Mouse (Mus musculus) limb, embryonic 11.5 days (tissue): ENCODE results near the gene Slc2a12. TPM values are rescaled to one million over a fixed set of nuclear protein-coding genes. Genes with fewer than 3 reads are reported as not detected.

Source experiments
- ATAC-seq: fragments of 200-750 bp; cut with Nextera tagmentation; 2 replicates; pipeline ENCODE4 v1.8.0; 2017; ENCODE audit warnings: low read depth; ENCODE audit not compliant: insufficient number of reproducible peaks, low FRiP score, low TSS enrichment
- DNase-seq: peaks from one replicate; pipeline ENCODE4 v3.0.0-alpha.2; 2015; ENCODE audit warnings: low spot score
- H3K27ac ChIP-seq: fragments of 300-500 bp; sonication (generic); replicated peaks from 2 replicates; pipeline ENCODE4 v1.5.1; 2014; ENCODE audit warnings: low read depth, mild to moderate bottlenecking, low read length
- H3K27me3 ChIP-seq: fragments of 300-500 bp; sonication (generic); 2 replicates; pipeline ENCODE4 v1.6.1; 2014; ENCODE audit warnings: mild to moderate bottlenecking, low read length, mixed read lengths; ENCODE audit not compliant: control insufficient read depth, insufficient read depth
- H3K36me3 ChIP-seq: fragments of 300-500 bp; sonication (generic); 2 replicates; pipeline ENCODE4 v1.6.1; 2014; ENCODE audit warnings: mild to moderate bottlenecking, low read length, moderate library complexity, mixed read lengths; ENCODE audit not compliant: control insufficient read depth, insufficient read depth
- H3K4me1 ChIP-seq: fragments of 300-500 bp; sonication (generic); 2 replicates; pipeline ENCODE4 v1.6.1; 2014; ENCODE audit warnings: low read length, mixed read lengths; ENCODE audit not compliant: control insufficient read depth, insufficient read depth
- H3K4me2 ChIP-seq: fragments of 300-500 bp; sonication (generic); 2 replicates; pipeline ENCODE4 v1.6.1; 2014; ENCODE audit warnings: low read depth, mild to moderate bottlenecking, moderate library complexity; ENCODE audit not compliant: severe bottlenecking
- H3K4me3 ChIP-seq: fragments of 300-500 bp; sonication (generic); 2 replicates; pipeline ENCODE4 v1.5.1; 2014; ENCODE audit warnings: low read depth, low read length
- H3K9ac ChIP-seq: fragments of 300-500 bp; sonication (generic); 2 replicates; pipeline ENCODE4 v1.6.1; 2014; ENCODE audit warnings: mild to moderate bottlenecking, low read length
- H3K9me3 ChIP-seq: fragments of 300-500 bp; sonication (generic); 2 replicates; pipeline ENCODE4 v1.6.1; 2016; ENCODE audit warnings: low read length; ENCODE audit not compliant: control insufficient read depth
- WGBS: fragments of 180-500 bp; shearing (Covaris S2); extraction: QIAGEN DNeasy Blood & Tissue Kit; methylation state at CpG from one replicate; pipeline ENCODE4 v1.1.7; 2014; 5-methylcytosine and 5-hydroxymethylcytosine counted together
- polyA plus RNA-seq: library from polyadenylated mRNA; unstranded; fragments of >200 nt; fragmentation: Nextera tagmentation; extraction: Ambion mirVana; gene quantifications from 2 replicates; pipeline ENCODE4 v1.2.1, GENCODE M21; 2014

Gene Slc2a12
- polyA plus RNA-seq = 0.96 and 1.4 TPM in 2 replicates

DNA sequence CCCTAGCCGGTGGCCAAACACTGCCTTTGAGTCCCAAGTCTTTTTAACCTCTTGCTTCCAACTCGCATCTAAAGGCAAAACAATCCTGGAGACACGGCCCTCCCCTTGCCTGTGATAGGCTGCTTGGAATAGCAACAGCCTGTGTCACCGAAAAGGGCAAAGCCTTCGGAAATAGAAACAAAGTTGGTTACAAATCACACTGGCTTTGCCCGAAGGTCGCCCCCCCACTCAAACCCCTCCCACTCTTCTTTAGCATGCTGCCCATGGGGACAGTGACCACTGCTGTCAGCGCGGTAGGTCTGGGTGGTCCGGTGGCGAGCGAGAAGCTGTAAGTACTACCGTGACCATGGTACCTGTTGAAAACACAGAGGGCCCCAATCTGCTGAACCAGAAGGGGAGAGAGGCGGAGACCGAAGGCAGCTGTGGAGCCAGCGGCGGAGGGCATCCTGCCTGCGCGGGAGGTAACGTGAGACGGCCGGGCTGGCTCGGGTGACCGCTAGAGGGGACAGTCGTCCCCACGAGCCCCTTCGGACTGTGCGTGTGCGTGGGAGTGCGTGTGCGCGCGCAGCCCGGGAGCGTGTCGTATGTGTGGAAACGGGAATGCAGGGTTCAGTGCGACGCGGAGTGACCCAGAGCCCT is at the start of gene Slc2a12:
Gene Slc2a12 (plus strand): TSS at position 159 of the 639 bp plus-strand sequence.
- no peaks in the 10 kb centered on the region for H3K4me1 ChIP-seq
- H3K27me3 ChIP-seq = no peaks in the 10 kb centered on the region
- ATAC-seq (peak; percentile 91), DNase-seq (peak; percentile 80)
- H3K36me3 ChIP-seq = no peaks in the 10 kb centered on the region
- WGBS = 2% methylated on average over 40 of the region's 40 CpGs
- peak within 1 kb of the TSS; percentile 49 for H3K27ac ChIP-seq
- H3K4me3 ChIP-seq = peak within 1 kb of the TSS; percentile 42
- H3K9me3 ChIP-seq = no peaks in the 10 kb centered on the region
- peak within 1 kb of the TSS; percentile 53 for H3K4me2 ChIP-seq
- H3K9ac ChIP-seq = peak within 1 kb of the TSS; percentile 49

DNA sequence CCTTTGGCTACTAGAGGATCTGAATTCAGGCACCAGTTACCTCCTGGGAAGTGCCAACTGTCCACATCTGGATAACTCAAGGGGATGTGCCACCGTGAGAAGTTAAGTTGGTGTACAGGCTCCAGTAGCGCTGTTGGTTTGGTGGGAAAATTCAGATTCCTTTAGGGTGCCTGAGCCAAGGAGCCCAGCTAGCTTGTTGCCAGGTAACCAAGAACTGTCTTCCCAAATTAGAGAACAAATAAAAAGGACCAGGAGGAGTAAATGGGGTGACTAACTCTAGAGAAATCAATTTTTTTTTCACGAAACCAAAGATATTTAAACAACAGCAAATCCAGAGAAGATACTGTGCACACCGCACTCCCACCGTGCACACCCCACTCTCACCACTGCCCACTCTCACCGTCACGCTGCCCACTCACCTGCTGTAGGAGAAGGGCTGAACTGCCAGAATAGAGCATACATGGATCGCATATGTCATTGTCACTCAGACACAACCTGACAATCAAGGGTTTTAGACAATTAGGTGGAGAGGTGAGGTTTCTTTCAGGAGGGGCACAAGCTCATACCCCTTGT is 45.8 kb upstream of the Slc2a12 start:
- WGBS = 94% methylated on average over 8 of the region's 8 CpGs
- Histone ChIP-seq H3K27ac (no peak overlapping the region), H3K9me3 (no peaks in the 10 kb centered on the region), H3K4me2 (no peak overlapping the region), H3K9ac (no peak overlapping the region), H3K4me1 (no peaks in the 10 kb centered on the region), H3K27me3 (no peaks in the 10 kb centered on the region), H3K4me3 (no peak overlapping the region), H3K36me3 (no peaks in the 10 kb centered on the region)
- DNase-seq = no peak
- no peak for ATAC-seq

DNA sequence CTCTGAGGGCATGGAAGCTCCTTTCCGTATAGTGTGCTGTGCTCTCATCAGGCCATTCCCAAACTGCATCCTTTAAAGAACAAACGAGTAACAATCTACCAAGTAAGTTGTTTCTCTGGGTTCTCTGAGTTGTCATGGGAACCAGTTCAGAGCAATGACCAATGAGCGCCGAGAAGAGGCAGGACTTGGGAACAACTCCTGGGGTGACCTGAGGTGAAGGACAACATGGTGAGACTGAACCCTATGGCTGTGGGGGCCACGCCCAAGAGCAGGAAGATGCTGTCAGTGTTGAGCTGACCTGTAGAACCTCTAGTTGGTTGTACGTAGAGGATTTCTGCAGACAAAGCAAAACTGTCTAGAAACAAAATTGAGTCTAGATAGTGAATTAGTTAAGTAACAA is 43.8 kb upstream of the Slc2a12 start:
- DNase-seq (no peak), ATAC-seq (no peak)
- no peaks in the 10 kb centered on the region for H3K4me1 ChIP-seq
- H3K4me2 ChIP-seq = no peak overlapping the region
- no peaks in the 10 kb centered on the region for H3K27me3 ChIP-seq
- no peaks in the 10 kb centered on the region for H3K9me3 ChIP-seq
- no peak overlapping the region for H3K4me3 ChIP-seq
- H3K27ac ChIP-seq = no peak overlapping the region
- no peak overlapping the region for H3K9ac ChIP-seq
- WGBS = 85% methylated on average over 6 of the region's 6 CpGs
- H3K36me3 ChIP-seq = no peaks in the 10 kb centered on the region

DNA sequence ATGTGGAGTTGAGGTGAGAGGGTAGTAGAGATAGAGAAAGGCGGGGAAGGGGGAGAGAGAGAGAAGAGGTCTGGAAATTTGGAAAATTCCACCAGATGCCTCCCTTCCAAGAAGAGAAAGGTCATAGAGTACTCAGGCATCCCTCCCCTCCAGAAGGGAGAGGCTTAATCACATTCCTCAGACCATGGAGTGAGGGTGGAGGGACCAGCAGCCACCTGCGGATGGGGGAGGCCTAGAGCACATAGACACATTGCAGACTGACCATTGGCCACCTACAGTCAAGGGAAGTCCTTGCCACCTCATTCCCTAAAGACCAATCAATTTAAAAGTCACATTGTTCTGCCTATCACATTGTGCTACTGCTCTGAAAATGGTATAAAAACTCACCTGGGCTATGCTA is 40.0 kb upstream of the Slc2a12 start:
- WGBS = 70% methylated on average over 2 of the region's 2 CpGs
- no peaks in the 10 kb centered on the region for H3K36me3 ChIP-seq

DNA sequence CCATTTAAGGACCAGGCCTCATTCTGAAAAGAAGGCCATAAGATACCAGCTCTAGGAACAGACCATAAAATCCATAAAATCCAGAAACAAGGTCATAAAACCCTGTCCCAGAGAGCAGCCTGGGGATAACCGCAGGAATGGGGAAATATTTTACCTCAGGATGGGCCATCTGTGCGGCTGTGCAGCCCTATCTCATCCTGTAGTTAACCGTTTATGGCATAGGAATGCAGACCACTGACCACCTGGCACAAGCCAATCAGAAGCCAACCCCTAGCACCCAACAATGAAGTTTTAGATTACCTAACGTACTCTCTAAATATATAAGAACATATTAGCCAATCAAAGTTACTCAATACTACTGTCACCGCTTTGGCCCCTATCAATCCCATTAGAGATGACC is 36.5 kb upstream of the Slc2a12 start:
- Histone ChIP-seq H3K36me3 (no peaks in the 10 kb centered on the region), H3K27ac (no peak overlapping the region), H3K9me3 (no peaks in the 10 kb centered on the region), H3K4me2 (no peak overlapping the region), H3K4me3 (no peak overlapping the region), H3K9ac (no peak overlapping the region), H3K27me3 (no peaks in the 10 kb centered on the region), H3K4me1 (peaks cover 3% of the 10 kb centered on the region; the same call in 1 of the 2 replicates)
- ATAC-seq = peak; percentile 57; the same call in 1 of the 2 replicates
- 45% methylated on average over 5 of the region's 5 CpGs for WGBS
- DNase-seq = no peak

More for the DNA sequence above, 40.0 kb upstream of the Slc2a12 start:
- H3K4me1 ChIP-seq = peaks cover 3% of the 10 kb centered on the region; the same call in 1 of the 2 replicates
- DNase-seq = no peak
- H3K27me3 ChIP-seq = no peaks in the 10 kb centered on the region
- ATAC-seq = no peak
- H3K9me3 ChIP-seq = no peaks in the 10 kb centered on the region
- H3K4me3 ChIP-seq = no peak overlapping the region
- no peak overlapping the region for H3K27ac ChIP-seq
- H3K9ac ChIP-seq = no peak overlapping the region
- H3K4me2 ChIP-seq = no peak overlapping the region

DNA sequence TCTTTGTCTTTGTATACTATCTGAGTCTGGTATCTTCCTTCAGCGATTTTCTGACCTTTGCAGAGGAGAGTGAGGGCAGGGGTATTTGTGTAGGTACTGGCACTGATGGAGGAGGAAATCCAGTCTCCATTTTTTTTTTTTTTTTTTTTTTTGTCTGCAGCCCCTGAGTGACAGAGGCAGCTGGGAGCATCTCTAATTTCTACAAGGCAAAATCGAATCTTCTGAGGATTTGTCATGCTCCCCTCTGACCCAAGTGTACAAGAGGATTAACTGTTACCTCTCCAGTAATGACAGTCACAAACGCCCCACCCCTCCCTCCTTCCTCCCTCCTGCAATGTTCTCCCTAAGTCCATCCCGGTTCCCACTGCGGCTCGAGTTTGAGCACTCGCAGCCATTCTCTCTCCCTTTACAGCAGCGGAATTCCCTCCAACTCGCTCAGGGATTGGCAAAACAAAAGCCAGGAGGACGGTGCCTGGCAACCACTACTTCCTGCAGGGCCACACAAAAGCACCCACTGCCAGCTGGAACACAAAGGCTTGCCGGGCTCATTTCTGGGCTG is 35.9 kb upstream of the Slc2a12 start:
- DNase-seq (peak; percentile 54), ATAC-seq (peak; percentile 39; the same call in 1 of the 2 replicates)
- Histone ChIP-seq H3K9me3 (no peaks in the 10 kb centered on the region), H3K4me2 (peak overlapping the region; percentile 12; the same call in 1 of the 2 replicates), H3K4me3 (no peak overlapping the region), H3K4me1 (peaks cover 3% of the 10 kb centered on the region; the same call in 1 of the 2 replicates), H3K36me3 (no peaks in the 10 kb centered on the region), H3K27me3 (no peaks in the 10 kb centered on the region), H3K9ac (no peak overlapping the region), H3K27ac (no peak overlapping the region)
- WGBS = 9% methylated on average over 11 of the region's 11 CpGs

DNA sequence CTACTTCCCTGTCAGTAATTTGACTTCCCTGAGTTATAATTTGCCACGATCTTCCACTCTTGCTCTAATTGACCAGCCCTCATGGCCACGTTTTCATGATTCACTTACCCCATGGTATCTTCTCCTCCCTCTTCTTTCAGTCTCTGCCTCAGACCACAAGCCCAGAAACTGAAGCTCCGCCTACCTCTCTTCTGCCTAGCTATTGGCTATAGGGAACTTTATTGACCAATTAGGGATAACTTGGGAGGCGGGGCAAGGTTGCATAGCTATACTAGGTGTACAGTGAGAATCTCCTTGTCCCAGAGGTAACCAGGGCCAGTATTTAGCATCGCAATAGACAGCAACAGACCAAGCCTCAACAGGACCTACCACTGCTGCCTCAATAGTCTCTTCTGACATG is 31.5 kb upstream of the Slc2a12 start:
- Histone ChIP-seq H3K27me3 (no peaks in the 10 kb centered on the region), H3K4me1 (peaks cover 3% of the 10 kb centered on the region; the same call in 1 of the 2 replicates), H3K27ac (no peak overlapping the region), H3K4me3 (no peak overlapping the region), H3K4me2 (no peak overlapping the region), H3K9ac (no peak overlapping the region), H3K9me3 (no peaks in the 10 kb centered on the region), H3K36me3 (no peaks in the 10 kb centered on the region)
- ATAC-seq (no peak), DNase-seq (no peak)
- WGBS = 87% methylated on average over 5 of the region's 5 CpGs

DNA sequence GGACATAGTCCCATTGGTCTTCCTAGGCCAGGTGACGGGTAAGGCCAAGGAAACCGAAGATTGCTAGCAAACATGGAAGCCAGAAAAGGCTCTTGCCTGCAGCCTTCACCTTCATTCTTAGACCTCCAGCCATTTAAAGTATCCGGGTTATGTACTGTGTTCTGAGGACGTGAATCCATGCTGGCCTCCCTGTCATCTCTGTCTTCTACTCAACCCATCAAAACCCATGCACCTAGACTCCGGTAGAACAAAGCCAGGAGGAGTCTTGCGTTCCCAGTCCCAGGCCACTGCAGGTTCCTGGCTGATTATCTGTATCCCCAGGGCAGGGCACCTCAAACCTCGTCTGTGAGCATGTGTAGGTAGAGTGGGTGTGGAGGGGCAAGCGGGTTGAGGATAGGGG is 30.3 kb upstream of the Slc2a12 start:
- no peak overlapping the region for H3K4me3 ChIP-seq
- no peak overlapping the region for H3K27ac ChIP-seq
- WGBS = 89% methylated on average over 8 of the region's 8 CpGs
- no peaks in the 10 kb centered on the region for H3K27me3 ChIP-seq
- no peaks in the 10 kb centered on the region for H3K4me1 ChIP-seq
- DNase-seq = no peak
- H3K36me3 ChIP-seq = no peaks in the 10 kb centered on the region
- no peak for ATAC-seq
- no peak overlapping the region for H3K4me2 ChIP-seq
- no peaks in the 10 kb centered on the region; the same call in 1 of the 2 replicates for H3K9me3 ChIP-seq
- no peak overlapping the region for H3K9ac ChIP-seq
